Mouse (Mus musculus) stomach, embryonic 16.5 days (tissue): ENCODE measurements at regions not wholly inside any gene's neighbourhood (a gene's known extent, or its start where the extent isn't known, plus 50 kb on each side); places are given as distances from the start of the nearest gene placed in this dataset.

ENCODE experiments used
- ATAC-seq: fragments of 200-750 bp; cut with Nextera tagmentation; 2 replicates; pipeline ENCODE4 v1.8.0; 2017; ENCODE audit warnings: moderate number of reproducible peaks, moderate TSS enrichment; ENCODE audit not compliant: insufficient read depth, low FRiP score
- H3K27ac ChIP-seq: fragments of 300-500 bp; sonication (generic); 2 replicates; pipeline ENCODE4 v1.5.1; 2014; ENCODE audit warnings: low read length
- H3K27me3 ChIP-seq: fragments of 300-500 bp; sonication (generic); 2 replicates; pipeline ENCODE4 v1.6.1; 2014; ENCODE audit warnings: low read length, control low read depth, mixed read lengths; ENCODE audit not compliant: control insufficient read depth, insufficient read depth
- H3K36me3 ChIP-seq: fragments of 300-500 bp; sonication (generic); 2 replicates; pipeline ENCODE4 v1.6.1; 2014; ENCODE audit warnings: low read length; ENCODE audit not compliant: control insufficient read depth, insufficient read depth
- H3K4me1 ChIP-seq: fragments of 300-500 bp; sonication (generic); 2 replicates; pipeline ENCODE4 v1.6.1; 2014; ENCODE audit warnings: low read length, control low read depth, mixed read lengths; ENCODE audit not compliant: control insufficient read depth, insufficient read depth
- H3K4me2 ChIP-seq: fragments of 300-500 bp; sonication (generic); 2 replicates; pipeline ENCODE4 v1.6.1; 2014; ENCODE audit warnings: low read depth, low read length, mixed read lengths
- H3K4me3 ChIP-seq: fragments of 300-500 bp; sonication (generic); replicated peaks from 2 replicates; pipeline ENCODE4 v1.5.1; 2014; ENCODE audit warnings: mild to moderate bottlenecking, low read length
- H3K9ac ChIP-seq: fragments of 300-500 bp; sonication (generic); 2 replicates; pipeline ENCODE4 v1.6.1; 2014; ENCODE audit warnings: low read length
- H3K9me3 ChIP-seq: fragments of 300-500 bp; sonication (generic); replicated peaks from 2 replicates; pipeline ENCODE4 v1.6.1; 2016; ENCODE audit warnings: low read length, control low read depth; ENCODE audit not compliant: control insufficient read depth
- WGBS: fragments of 180-500 bp; shearing (Covaris S2); extraction: QIAGEN DNeasy Blood & Tissue Kit; methylation state at CpG from one replicate; pipeline ENCODE4 v1.1.7; 2014; 5-methylcytosine and 5-hydroxymethylcytosine counted together

- Histone ChIP-seq H3K9me3 (no peaks in the 10 kb centered on the region), H3K27ac (no peak overlapping the region), H3K4me3 (no peak overlapping the region), H3K36me3 (no peaks in the 10 kb centered on the region), H3K4me1 (no peaks in the 10 kb centered on the region), H3K4me2 (no peak overlapping the region), H3K27me3 (no peaks in the 10 kb centered on the region), H3K9ac (no peak overlapping the region)
- 65% methylated on average over 8 of the region's 8 CpGs for WGBS
- ATAC-seq = no peak
Observed at GRCm38 (mm10) chr14:62027751-62028279, 264.6 kb upstream of the Rnaseh2b start.

- Histone ChIP-seq H3K27ac (no peak overlapping the region), H3K27me3 (no peaks in the 10 kb centered on the region), H3K4me2 (no peak overlapping the region), H3K4me1 (no peaks in the 10 kb centered on the region), H3K36me3 (no peaks in the 10 kb centered on the region), H3K9ac (no peak overlapping the region), H3K4me3 (no peak overlapping the region), H3K9me3 (no peaks in the 10 kb centered on the region)
- 76% methylated on average over 7 of the region's 7 CpGs for WGBS
- no peak for ATAC-seq
Observed at GRCm38 (mm10) chr14:62030059-62030458, 262.3 kb upstream of the Rnaseh2b start.

DNA sequence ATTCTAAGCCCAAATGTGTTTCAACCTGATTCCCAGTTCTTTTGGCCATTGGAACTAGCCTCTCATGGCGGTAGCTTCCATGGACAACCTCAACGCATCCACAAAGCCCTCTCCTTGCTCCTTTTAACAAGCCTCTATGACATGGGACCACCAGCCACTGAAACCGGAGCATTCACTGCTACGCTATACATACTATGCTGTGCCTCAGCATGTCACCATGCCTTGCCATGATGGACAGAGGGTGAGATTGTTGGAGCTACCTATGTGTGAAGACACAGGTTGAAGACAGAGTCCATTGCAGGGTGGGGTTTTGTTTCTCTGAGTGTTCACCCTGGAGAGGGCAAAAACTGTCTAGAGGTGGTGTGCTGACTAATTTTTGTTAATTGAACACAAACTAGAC, 258.7 kb upstream of the Rnaseh2b start:
- ATAC-seq = no peak

GRCm38 (mm10) chr14:62034664-62035063, 257.7 kb upstream of the Rnaseh2b start:
- H3K27me3 ChIP-seq = no peaks in the 10 kb centered on the region
- no peaks in the 10 kb centered on the region for H3K36me3 ChIP-seq
- H3K4me1 ChIP-seq = no peaks in the 10 kb centered on the region
- H3K4me2 ChIP-seq = no peak overlapping the region
- 40% methylated on average over 4 of the region's 4 CpGs for WGBS
- no peak overlapping the region for H3K27ac ChIP-seq
- no peaks in the 10 kb centered on the region for H3K9me3 ChIP-seq
- H3K9ac ChIP-seq = no peak overlapping the region
- H3K4me3 ChIP-seq = no peak overlapping the region
- ATAC-seq = no peak

More for the DNA sequence above, 258.7 kb upstream of the Rnaseh2b start:
- Histone ChIP-seq H3K36me3 (no peaks in the 10 kb centered on the region), H3K4me2 (no peak overlapping the region), H3K4me1 (no peaks in the 10 kb centered on the region), H3K9me3 (no peaks in the 10 kb centered on the region), H3K9ac (no peak overlapping the region), H3K27me3 (no peaks in the 10 kb centered on the region), H3K4me3 (no peak overlapping the region), H3K27ac (no peak overlapping the region)
- WGBS = 90% methylated on average over 4 of the region's 4 CpGs

DNA sequence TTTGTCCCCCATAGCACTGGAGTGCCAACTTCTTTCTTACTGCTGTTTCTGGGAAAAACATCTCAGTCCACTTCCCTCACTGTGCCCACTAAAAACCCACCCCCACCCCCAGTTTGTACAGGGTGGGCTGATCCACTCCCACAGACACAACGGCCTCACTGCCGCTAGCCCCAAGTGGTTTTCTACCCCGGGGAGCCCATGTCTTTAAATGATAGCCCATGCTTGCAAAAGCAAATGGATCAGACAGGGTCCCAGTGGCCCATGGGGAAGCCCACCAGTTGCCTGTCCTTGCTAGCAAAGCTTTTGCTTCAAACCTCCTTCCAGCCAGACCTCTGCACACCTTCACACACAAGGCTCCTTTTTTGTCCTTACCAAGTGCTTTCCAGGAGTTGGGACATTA, 257.0 kb upstream of the Rnaseh2b start:
- Histone ChIP-seq H3K36me3 (no peaks in the 10 kb centered on the region), H3K4me3 (no peak overlapping the region), H3K27ac (no peak overlapping the region), H3K9me3 (no peaks in the 10 kb centered on the region), H3K27me3 (no peaks in the 10 kb centered on the region), H3K4me1 (no peaks in the 10 kb centered on the region), H3K9ac (no peak overlapping the region), H3K4me2 (no peak overlapping the region)
- no peak for ATAC-seq
- 90% methylated on average over 3 of the region's 3 CpGs for WGBS

GRCm38 (mm10) chr14:62037514-62037913, 254.9 kb upstream of the Rnaseh2b start:
- H3K9me3 ChIP-seq = no peaks in the 10 kb centered on the region
- no peak overlapping the region for H3K9ac ChIP-seq
- H3K4me2 ChIP-seq = no peak overlapping the region
- no peak overlapping the region; the same call in 1 of the 2 replicates for H3K27ac ChIP-seq
- no peaks in the 10 kb centered on the region for H3K36me3 ChIP-seq
- no peaks in the 10 kb centered on the region for H3K4me1 ChIP-seq
- WGBS = 48% methylated on average over 1 of the region's 1 CpGs
- no peak; the same call in 1 of the 2 replicates for ATAC-seq
- H3K27me3 ChIP-seq = no peaks in the 10 kb centered on the region
- no peak overlapping the region for H3K4me3 ChIP-seq

DNA sequence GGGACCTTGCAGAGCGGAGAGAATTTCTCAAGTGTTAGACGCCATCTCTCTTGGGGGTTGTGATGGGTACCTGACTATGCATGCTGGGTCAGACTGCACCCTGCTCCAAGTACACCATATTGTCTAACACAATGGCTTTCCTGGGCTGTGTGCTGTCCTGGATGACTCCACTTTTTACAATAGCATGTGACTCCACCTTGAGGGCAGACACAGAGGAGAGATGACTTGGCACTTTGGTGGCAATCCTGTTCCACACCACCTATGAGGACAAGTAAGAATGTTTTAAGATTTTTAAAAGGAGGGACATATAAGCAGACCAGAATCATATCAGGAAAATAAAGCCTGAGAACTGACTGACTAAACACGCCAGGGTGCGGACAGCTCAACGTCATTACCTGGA, 254.5 kb upstream of the Rnaseh2b start:
- Histone ChIP-seq H3K4me2 (no peak overlapping the region), H3K36me3 (no peaks in the 10 kb centered on the region), H3K27ac (no peak overlapping the region; the same call in 1 of the 2 replicates), H3K4me1 (no peaks in the 10 kb centered on the region), H3K9ac (no peak overlapping the region), H3K4me3 (no peak overlapping the region), H3K27me3 (no peaks in the 10 kb centered on the region), H3K9me3 (no peaks in the 10 kb centered on the region)
- WGBS = 84% methylated on average over 5 of the region's 5 CpGs
- ATAC-seq = no peak

DNA sequence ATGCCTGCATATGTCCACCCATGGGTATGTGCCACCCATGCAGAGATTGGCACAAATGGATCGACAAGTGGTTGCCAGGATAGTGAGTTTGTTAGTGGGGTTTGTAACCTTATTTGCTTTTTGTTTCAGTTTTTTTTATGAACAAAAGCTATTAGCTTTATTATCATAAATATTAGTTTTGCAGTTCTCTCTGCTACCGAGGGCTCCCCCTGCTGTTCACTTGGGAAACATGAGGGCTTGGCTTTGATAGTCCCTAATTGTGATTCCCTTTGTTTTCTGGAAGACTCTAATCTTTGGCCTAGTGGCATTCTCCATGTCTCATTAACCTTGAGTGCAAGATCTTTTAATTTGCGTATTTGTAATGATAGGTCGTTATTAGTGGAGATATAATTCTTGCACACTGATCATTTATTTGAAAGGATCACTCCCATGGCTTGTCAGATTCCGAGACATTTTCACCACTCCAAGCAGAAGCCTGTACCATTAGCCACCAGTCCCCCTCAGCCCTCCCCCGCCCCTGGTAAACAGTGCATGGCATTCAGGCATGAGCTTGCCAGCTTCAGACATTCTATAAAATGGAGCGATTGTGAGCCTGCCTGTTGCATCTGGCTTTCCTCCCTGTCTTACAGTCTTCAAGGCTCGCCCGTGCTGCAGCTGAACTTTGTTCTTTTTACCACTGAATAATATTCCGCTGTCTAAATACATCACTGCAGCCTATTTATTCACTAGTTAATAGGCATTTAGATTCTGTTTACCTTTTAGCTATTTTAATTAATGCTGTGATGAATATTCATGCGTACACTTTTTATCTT, 249.9 kb upstream of the Rnaseh2b start:
- Histone ChIP-seq H3K27me3 (no peaks in the 10 kb centered on the region), H3K9me3 (no peaks in the 10 kb centered on the region), H3K27ac (no peak overlapping the region), H3K36me3 (no peaks in the 10 kb centered on the region), H3K4me3 (no peak overlapping the region), H3K9ac (no peak overlapping the region), H3K4me1 (no peaks in the 10 kb centered on the region), H3K4me2 (no peak overlapping the region)
- ATAC-seq = no peak
- WGBS = 60% methylated on average over 11 of the region's 11 CpGs

- H3K9ac ChIP-seq = no peak overlapping the region
- no peaks in the 10 kb centered on the region for H3K4me1 ChIP-seq
- no peaks in the 10 kb centered on the region for H3K36me3 ChIP-seq
- H3K9me3 ChIP-seq = no peaks in the 10 kb centered on the region
- ATAC-seq = no peak
- no peaks in the 10 kb centered on the region for H3K27me3 ChIP-seq
- no peak overlapping the region for H3K4me3 ChIP-seq
- 94% methylated on average over 4 of the region's 4 CpGs for WGBS
- no peak overlapping the region for H3K27ac ChIP-seq
- no peak overlapping the region for H3K4me2 ChIP-seq
Observed at GRCm38 (mm10) chr14:62043117-62043422, 249.3 kb upstream of the Rnaseh2b start.
